Mouse (Mus musculus) frontal cortex, postnatal 25 days (tissue): ENCODE measurements around the gene Pdia5.

Experiments used
- DNase-seq, 2 experiments: peaks; one replicate each; pipeline ENCODE4 v3.0.0; 2022; ENCODE audit warnings: low spot score in 2 of 2

Pdia5 gene

DNA sequence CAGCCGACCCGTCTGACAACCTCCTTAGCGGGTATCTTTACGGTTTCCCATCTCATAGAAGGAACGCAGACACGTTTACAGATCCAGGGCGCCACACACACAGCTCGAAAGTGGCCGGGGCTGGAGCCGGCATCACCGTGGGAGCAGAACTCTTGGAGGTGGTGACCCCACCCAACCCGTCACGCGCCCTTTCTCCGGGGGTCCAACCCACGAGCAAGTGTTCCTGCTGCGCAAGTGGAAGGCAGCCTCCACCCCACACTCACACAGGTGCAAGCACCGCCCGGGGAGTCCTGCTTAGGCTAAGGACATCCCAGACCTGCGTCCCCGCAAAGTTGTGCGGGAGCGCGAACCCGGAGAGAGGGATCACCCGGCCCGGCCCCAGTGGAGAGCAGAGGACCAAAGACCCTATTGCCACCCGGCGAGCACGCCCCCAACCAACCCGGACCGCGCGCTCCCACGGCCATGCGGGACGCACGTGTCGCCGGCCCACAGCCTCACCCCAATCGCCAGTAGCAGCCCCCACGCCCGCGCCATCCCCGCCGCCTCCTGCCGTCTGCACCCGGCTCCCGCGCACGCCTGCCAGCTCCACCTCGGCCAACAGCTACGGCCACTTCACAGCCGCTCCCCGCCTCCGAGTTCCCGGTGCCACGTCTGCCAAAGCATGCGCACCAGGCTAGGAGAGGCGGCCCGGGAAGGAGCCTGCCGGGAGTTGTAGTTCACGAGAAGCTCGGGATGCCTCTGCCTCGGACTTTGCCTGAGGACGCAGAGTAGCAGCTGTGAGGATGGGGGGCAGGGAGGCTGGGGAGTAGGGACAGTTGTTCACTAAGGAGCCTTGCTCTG is at the start of gene Pdia5:
Gene Pdia5 (minus strand): TSS at position 643 of the 840 bp plus-strand sequence.
- peak; percentile 72 to 80 for DNase-seq

DNA sequence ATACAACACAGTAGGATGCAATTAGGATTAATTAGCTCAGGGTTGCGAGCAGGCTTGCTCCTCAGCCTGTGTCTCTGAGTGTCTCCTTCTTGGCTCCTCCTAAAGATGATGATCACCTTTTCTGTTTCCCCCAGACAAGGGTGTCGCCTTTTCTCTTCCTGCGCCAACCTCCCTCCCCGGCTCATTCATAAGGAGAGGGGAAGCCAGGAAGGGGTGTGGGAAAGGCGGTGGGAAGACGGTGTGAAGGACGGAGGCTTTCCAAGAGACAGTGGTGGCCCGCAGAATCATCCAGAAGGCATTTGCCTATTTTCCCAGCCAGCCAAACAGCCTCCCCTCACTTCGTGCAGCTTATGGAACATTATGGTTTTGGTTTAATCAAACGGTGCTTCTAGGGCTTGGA is 48.4 kb upstream of the Pdia5 start:
- no peak for DNase-seq

DNA sequence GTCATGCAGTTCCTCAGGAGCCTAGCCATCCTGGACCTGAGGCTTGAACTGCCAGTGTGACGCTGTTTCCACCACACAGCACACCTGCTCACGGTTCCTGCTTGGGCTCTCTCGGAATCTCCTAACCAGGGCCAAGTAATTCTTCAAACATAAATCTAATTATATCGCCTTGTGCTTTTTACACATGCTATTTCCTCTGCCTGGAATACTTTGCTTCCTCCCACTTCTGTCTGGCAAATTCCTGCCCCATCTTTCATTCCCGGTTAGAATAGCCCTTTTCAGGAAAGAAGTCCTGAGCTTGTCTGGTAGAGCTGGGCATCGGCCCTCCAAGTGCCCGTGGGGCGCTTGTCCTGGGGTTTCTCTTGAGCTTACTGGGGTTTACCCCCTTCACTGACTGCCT is 47.0 kb upstream of the Pdia5 start:
- no peak for DNase-seq

DNA sequence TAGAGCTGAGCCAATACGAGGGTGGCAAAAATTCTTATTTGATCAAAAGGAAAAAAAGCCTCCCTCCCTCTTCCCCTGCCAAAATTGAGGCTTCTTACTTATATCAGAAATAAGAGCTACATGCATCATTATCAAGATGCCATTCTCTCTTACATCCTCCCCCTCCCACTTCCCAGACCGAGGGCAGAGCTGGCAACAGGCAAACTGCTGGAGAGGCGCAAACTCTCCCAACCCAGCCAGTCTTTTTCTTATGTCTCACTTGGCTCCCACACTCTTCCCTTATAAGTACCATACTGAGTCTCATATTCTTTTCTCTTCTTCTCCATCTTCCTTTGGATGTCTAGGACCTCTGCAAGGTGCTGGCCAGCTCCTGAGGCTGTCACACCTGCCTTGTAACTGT is 44.0 kb upstream of the Pdia5 start:
- DNase-seq, result no peak

DNA sequence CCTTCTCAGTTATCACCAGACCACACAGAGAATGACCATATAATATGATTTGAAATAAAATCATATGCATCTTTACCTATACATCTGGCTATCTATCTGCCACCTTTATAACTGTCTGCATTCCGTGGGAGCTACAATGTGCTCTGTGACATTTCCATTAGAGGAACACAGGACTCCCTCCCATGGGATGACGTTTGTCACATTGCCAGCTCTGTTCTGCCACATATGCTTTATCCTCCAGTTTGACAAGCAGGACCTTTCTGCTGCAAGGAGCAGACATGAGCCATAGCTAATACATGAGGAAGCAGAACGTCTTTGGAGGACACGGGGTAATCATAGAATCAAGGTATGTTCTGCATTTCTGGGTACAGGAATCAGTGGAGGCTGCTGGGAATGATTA is 33.5 kb upstream of the Pdia5 start:
- DNase-seq, result no peak

DNA sequence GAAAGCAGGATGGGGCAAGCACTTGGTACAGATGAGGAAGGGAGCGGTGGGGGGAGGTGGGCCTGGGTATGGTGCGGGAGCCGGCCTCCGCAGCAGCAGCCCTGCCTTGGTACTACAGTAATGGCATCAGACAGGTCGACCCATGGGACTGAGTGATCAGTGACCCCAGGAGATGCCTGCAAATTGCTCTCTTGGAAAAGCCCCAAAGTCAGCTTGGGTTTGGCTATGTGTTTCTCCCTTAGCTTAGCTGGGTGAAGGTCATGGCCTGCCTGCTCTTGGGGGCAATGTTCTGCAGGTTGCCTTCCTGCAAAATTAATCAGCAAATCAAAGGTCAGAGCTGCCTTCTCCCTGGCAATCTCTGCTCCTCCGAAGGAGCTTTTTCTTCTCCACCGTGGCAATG is 28.6 kb upstream of the Pdia5 start:
- no peak for DNase-seq

DNA sequence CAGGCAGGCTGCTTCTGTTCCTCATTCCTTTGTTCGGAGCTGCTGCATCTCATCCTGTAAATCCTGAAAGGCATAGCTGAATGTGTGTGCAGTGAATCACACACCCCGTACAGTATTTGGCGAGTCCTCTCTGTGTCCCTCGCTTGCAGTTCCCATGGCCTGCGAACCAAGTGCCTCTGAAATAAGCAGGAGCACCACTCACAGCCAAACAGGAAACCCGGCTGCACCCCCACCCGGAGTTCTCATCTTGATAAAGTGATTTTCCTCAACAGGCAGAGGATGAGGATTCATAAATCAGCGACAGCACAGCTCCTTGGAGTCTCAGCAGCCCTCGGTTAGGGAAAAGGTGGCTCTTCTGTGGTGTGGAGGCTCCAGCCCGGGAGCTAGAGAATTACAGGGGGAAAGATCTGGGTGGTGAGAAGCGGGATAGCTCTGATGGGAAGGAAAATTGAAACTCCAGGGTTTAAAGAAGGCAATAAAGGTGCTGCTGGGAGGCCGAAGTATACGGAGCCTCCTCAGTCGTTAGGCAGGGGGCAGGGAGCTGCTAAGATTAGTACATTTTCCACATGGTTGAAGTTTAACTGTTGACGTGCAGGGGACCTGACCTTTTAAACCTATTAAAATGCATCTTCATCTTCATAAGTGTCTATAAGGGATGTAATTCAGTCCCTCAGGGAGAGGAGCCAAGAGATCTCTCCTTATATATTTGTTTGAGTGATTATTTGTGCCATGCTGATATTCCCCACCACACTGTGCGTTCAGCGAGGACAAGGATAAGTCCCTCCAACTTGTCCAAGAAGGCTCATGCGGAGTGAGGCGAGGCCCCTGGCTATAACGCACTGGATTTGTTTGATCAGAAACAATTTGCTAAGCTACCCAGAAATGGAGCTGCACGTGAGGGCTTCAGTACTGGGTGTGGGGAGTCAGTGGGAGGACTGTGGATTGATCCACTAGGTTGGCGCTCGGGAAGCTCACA is 27.6 kb upstream of the Pdia5 start:
- DNase-seq, result no peak

DNA sequence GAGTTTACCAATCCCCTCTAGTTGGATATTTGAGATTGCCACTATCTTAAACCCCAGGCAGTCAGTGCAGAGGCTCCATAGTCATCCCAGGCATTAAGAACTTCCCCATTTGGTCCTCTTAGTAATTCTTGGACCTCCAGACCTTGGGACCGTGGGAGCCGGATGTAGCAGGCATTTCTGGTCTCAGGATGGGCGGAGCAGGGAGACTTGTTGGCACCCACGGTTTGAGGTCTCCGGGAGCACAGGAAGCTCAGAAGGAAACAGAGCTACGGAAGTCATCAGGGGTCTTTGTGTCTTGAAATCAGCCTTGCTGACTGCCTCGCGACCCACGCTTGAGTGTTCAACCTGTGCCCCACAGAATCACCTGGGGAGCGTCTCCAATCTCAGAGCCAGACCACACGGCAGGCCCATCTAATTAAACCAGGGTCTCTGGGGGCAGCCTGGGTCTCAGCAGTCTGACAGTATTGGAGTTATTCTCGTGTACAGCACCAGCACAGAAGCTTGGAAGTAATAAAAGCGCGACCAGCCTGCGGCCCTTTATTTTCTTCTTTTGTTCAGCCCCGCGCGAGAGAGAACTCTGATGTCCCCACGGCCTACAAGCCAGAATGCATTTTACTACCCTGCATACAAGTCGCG is 25.4 kb upstream of the Pdia5 start:
- DNase-seq, result no peak

DNA sequence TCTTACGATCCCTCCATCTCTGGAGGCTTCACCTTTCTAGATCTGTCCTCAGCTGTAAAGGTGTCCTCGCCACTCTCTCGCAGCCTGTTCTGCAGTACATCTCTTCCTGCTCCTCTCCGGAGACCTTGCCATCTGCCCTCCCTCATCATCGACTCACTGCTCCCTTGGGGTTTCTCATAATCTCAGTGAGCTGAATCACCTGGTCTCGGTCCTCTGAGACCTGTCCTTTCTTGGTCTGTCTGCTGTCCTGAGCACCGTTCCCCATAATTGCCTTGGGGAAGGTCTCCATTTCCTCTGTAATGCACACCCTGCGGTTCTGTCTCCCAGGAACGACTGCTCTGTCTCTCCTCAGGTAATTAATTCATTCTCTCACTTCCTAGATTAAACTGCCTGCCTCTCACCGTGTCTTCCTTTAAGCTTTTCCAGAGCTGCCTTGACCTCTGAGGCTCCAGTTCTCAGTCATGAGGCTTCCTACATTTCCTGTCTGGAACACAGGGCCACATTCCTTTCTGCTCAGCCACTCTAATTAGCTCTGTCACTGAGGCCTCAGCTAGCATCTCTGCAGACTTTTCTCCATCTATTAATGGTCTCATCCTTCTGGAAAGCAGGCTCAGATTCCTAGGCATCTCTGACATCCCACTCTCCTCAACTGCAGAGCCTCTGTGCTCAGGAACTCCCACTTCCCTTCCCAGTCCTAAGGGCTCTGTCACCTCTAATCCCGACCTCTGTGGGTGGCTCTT is 18.8 kb upstream of the Pdia5 start:
- no peak for DNase-seq

DNA sequence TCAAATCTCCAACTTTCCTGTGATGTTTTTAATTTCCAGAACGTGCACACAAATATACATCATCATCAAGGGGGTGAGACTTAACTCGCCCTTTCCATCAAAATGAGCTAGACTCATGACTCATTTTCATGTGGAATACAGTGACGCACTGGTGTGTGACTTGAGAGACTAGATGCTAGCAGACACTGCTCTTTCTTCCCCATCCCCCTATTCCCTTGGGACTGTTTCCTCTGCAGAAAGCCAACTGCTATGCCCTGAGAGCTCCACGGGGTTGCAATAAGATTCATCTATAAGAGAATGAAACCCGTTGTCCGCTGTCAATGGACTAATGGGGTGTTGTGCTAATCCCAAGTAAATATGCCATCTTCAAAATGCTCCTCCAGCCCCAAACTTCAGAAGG is 17.9 kb upstream of the Pdia5 start:
- DNase-seq, result no peak

DNA sequence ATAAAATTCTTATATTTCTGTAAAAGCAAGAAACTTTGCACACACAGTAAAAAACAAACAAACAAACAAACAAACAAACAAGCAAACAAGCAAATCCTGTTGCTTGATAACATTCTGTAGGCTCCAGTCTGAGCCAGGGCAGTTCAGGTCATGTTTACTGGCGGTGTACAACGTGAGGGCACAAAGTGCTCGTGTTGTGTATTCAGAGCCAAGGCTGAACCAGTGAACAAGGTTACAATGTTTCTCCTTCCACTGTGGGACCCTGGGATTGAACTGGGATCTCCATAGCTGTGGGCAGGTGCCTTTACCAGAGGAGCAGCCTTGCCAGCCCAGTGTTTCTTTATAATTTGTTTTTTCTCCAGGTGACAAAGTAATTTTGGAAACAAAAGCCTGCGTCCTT is 15.1 kb upstream of the Pdia5 start:
- no peak for DNase-seq

DNA sequence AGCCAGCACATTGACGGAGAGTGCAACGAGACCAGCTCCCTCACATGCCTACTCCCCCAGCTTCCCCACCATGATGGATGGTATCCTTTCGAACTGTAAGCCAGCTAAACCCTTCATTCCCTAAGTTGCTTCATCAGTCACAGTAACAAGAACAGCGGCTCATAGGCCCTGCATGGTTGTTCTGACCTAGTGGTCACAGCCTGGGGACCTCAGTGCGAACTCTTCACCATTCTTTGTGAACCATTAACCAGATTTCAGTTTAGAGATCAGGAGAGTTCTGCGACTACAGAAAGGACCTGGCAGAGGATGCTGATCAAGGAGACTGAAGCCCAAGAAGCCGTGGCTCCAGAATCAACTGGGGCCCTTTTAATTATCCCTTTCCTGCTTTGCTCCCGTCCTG is 13.6 kb upstream of the Pdia5 start:
- no peak for DNase-seq

DNA sequence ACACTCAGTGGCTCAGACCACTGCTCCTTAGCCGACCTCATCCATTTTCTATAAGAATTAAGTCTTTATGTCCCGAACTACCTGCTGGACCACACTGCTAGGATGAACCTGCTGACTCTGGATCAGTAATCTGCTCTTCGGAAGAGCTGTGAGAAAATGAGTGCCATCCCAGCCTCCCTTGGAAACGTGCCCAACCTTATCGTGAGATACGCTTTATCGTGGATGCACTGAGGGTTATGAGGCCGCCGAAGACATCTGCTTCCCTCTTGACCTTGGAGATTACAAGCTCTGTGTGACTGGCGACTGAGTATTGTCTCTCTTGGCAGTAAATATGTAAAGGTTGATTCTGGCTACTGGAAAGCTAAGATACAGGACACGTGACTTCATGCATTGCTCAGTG is 11.8 kb upstream of the Pdia5 start:
- DNase-seq, result no peak

DNA sequence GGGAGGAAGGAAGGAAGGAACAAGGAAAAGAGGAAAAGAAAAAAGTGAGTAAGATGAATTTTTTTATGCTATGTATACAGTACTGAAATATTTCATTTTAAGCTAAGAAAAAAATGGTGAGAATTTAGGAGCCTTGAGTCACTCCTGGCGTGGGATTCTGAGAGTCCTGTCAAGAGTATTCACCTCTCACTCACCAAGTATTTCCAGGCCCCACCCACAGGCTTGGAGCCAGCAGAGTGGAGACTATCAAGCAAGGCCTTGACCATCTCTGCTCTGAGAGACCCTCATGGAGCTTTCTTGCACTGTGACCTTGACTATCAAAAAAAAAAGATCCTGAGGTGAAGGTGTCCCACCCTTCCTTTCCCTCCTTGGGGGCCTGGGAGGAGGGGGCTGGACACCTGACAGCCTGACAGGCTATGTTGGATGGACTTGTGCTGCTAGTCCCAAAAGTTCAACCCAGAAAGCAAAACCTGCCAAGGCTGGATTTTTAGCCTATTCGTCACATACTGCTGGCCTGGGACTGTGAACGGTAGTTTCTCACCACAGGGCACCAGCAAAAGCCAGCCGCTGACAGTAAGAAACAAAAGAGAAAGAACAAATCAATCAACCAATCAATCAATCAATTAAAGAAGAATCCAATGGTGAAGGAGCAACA is 10.6 kb upstream of the Pdia5 start:
- DNase-seq, result no peak

DNA sequence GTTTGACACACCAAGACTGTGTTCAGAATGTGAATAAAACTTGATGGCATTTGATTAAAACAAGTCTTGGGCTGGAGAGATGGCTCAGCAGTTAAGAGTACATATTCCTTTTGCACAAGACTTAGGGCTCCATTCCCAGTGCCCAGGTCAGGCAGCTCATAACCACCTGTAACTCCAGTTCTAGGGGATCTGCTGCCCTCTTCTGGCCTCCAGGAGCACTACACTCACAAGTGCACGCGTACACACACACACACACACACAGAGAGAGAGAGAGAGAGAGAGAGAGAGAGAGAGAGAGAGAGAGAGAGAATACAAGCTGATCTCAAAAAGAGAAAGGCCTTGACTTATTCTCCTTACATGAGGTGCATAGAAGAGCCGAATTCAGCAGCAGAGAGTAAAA is 9.7 kb upstream of the Pdia5 start:
- no peak for DNase-seq

DNA sequence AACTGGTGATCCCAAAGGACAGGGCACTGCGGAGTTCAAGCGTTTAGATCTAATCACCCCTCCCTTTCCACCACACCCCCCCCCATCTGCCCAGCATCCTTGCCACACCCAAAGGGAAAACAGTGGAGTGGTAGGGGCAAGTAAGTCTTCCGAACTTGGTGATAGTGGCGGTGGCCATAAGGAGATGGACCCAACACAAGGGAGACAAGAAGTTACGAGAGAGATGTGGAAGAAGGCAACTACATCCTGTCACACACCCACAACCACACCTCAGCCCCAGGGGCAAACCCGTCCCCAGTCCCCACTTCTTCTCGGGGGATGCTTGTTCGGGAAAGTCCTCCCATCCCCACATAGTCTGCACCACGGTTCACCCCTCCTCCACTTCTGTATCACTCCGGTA is 880 bp downstream of the Pdia5 start:
- no peak for DNase-seq

DNA sequence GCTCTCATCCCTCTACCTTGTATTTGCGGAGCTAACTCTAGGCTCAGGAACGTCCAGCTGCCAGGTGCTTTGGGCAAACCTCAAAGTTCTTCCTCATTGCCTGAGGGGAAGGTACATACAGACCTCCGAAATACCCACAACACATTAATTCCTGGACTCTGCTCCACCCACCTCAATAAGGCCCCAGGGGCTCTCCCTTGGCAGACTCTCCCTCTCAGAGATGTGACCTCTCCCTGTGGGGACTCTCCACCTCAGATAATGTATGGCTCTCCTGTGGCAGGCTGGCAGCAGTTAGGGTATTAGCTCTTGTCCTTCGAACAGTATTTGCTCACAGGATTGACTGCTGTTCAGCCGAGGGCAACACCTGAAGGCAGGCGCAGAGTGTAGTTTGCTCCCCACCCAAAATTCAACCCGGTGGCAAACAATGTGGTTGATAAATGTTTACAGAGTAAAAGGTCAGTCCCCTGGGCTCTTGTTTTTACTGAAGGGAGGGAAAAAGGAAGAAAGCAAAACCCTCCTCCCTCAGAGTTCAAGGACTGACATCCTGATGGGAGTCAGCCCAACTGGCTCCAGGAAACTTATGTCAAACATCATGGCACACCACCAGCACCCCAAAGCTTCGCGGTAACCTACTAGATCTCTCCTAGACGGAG is 1.5 kb downstream of the Pdia5 start:
- DNase-seq, result no peak

DNA sequence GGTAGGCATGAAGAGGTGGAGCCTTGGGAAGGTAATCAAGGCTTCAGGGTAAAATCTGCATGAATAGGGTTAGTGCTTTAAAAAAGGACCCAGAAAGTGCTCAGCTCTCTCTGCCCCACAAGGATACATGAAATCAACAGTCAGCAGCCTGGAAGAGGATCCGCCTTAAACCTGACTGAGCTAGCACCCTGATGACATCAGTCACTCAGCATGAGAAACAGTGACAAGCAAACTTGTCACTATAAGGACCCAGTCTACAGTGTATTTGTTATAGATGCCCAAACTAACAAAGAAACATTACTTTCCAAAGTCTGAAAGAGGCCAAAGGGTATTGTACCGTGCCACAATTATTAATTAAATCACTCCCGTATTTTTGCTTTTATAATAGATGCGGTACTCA is 2.9 kb downstream of the Pdia5 start:
- no peak for DNase-seq

DNA sequence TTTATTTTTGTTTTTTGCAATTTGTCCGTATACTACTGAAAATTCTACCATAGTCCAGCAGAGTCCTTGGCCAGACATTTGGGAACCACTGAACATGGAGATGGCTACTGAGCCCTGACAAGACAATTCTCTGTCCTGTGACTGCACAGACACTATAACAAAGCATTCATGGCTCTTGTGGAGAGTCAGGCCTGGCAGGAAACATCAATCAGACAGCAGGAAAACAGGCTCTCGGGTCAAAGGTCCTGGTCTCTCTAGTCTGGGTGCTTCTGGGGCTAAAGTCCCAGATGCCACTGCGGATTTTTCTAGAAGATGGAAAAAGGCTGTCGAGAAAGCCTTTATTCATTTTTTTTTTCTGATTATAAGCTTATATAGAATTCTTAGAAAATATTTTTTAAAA is 3.6 kb downstream of the Pdia5 start:
- no peak for DNase-seq

DNA sequence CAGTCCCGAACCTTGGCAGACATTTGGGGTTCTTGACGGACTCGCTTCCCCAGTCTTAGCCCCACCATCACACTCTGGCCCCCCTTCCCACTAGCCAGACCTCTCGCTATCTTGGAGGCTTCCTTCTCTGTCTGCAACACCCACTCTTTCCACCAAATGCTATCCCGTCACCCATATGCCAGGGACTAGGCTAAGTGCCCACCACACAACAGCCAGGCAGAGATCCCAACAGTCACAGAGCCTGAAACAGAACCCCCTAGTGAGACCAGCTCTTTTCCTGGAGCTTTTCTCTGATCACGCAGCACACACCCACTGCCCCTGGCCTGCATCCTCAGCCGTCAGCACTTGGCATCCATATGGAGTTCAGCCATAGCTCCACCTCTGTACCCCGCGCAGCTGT is 5.0 kb downstream of the Pdia5 start:
- no peak for DNase-seq
